15 mouse cellular contexts compared by ENCODE assay signal in genomic region chr1:87010629-87011330, GRCm38 (mm10).
A peak's percentile ranks its signal among the peaks of the same experiment; 100 is the strongest.
DNase-seq lines count a peak whose midpoint lies in the region; ATAC-seq lines count a peak whose summit lies in the region.
"Had no signal": no experiment of that assay in that cellular context is flagged by ENCODE, and none has a peak within 500 bp of the region (broad histone marks: within the 10 kb centered on the region; RNA-seq: fewer than 3 reads in every experiment).

No protein-coding gene starts in this region.

- no peak overlapping the region for H3K4me2 ChIP-seq in lung, embryonic 16.5 days (ENCODE audit: low read depth, low read length)
- H3K4me2 ChIP-seq: heart, embryonic 15.5 days; liver, embryonic 12.5 days had no signal

- 40% methylated on average over 12 of the region's 12 CpGs for WGBS in lung, embryonic 16.5 days

- H3K4me3 ChIP-seq in lung, embryonic 16.5 days (ENCODE audit: low read length), result no peak overlapping the region
- H3K4me3 ChIP-seq: forebrain, embryonic 10.5 days; heart, embryonic 15.5 days; liver, embryonic 12.5 days had no signal

- H3K9me3 ChIP-seq in lung, embryonic 16.5 days (ENCODE audit: control insufficient read depth, low read length), result no peaks in the 10 kb centered on the region
- H3K9me3 ChIP-seq: forebrain, embryonic 10.5 days; G1E; heart, embryonic 15.5 days; liver, embryonic 12.5 days had no signal

- no peak for DNase-seq in frontal cortex, postnatal 10 days (ENCODE audit: low spot score in 2 of 2)
- peak; percentile 5 to 14 for DNase-seq in lung, adult 18-20 months
- DNase-seq in lung, postnatal 25 days (ENCODE audit: low spot score), result no peak
- DNase-seq in gastrocnemius, postnatal 25 days, result peak; percentile 68
- DNase-seq in adrenal gland, adult (ENCODE audit: inconsistent age in 2 of 2, low spot score in 1 of 2), result no peak
- no peak for DNase-seq in thymus, postnatal 0 days (ENCODE audit: low spot score)
- DNase-seq: kidney, adult 2 months; layer of hippocampus, adult 9-11 months; midbrain, embryonic 14.5 days had no signal

- no peak overlapping the region for H3K9ac ChIP-seq in lung, embryonic 16.5 days (ENCODE audit: low read length)
- H3K9ac ChIP-seq: heart, embryonic 15.5 days; liver, embryonic 12.5 days had no signal

- H3K27me3 ChIP-seq in lung, embryonic 16.5 days (ENCODE audit: control insufficient read depth, insufficient read depth, low read depth, low read length), result no peaks in the 10 kb centered on the region
- H3K27me3 ChIP-seq: heart, embryonic 15.5 days; liver, embryonic 12.5 days had no signal

- peaks cover 17% of the 10 kb centered on the region for H3K4me1 ChIP-seq in lung, embryonic 16.5 days (replicated peaks; ENCODE audit: control insufficient read depth, insufficient read depth, low read length)
- H3K4me1 ChIP-seq: liver, embryonic 12.5 days had no signal

- peak overlapping the region; percentile 62 for H3K27ac ChIP-seq in lung, embryonic 16.5 days (ENCODE audit: low read length)
- H3K27ac ChIP-seq: forebrain, embryonic 10.5 days; heart, embryonic 15.5 days; liver, embryonic 12.5 days had no signal

- no peaks in the 10 kb centered on the region for H3K36me3 ChIP-seq in lung, embryonic 16.5 days (ENCODE audit: control insufficient read depth, insufficient read depth, low read length)
- H3K36me3 ChIP-seq: forebrain, embryonic 10.5 days; heart, embryonic 15.5 days; liver, embryonic 12.5 days had no signal

- peak; percentile 76 for ATAC-seq in frontal cortex, adult (ENCODE audit: low TSS enrichment)
- peak; percentile 49; the same call in 1 of the 2 replicates for ATAC-seq in lung, embryonic 16.5 days (ENCODE audit: low read depth)
- ATAC-seq: liver, embryonic 12.5 days had no signal

Comparison
In these comparisons a context has a peak if more than half of its experiments do, and no peak if none do; other contexts are left out.
1. DNase-seq: peak in lung, adult 18-20 months (2 of 2) and gastrocnemius, postnatal 25 days (single experiment); none in frontal cortex, postnatal 10 days (0 of 2), lung, postnatal 25 days (single experiment), adrenal gland, adult (0 of 2) and thymus, postnatal 0 days (single experiment).